Mouse (Mus musculus) embryonic fibroblast, embryonic 13.5 days (primary cell): ENCODE results near the gene Copb1.

Source experiments
- CTCF ChIP-seq: IDR thresholded peaks from 2 replicates; pipeline ENCODE4 v1.5.1; 2011; ENCODE audit warnings: mild to moderate bottlenecking, control low read depth, low read length, moderate library complexity, borderline replicate concordance; ENCODE audit not compliant: insufficient read depth
- POLR2A ChIP-seq: IDR thresholded peaks from 2 replicates; pipeline ENCODE4 v1.6.1; 2011; ENCODE audit warnings: low read depth, mild to moderate bottlenecking, control low read depth, low read length, moderate library complexity

GRCm38 (mm10) chr7:114193284-114194067, 61.0 kb downstream of the Copb1 start:
- TF ChIP-seq CTCF (no peak), POLR2A (no peak)
